Mouse (Mus musculus): ENCODE measurements around the gene Etv6. TPM values are rescaled to one million over a fixed set of nuclear protein-coding genes. Genes with fewer than 3 reads are reported as not detected.

Etv6 gene
- 100 to 1,000 TPM; 174 to 178 TPM for total RNA-seq (2023)

GRCm38 (mm10) chr6:134035490-134036405, at the start of gene Etv6:
Etv6 (plus strand) TSS chr6:134035700.

Other genes with a start within 250 kb of the Etv6 start
- not detected for gene Kap, start 181.9 kb upstream of the Etv6 start, total RNA-seq (2023)

Data from monocyte, adult 59 days (primary cell).